9 mouse cellular contexts compared by ENCODE assay signal in genomic region chr7:127574115-127574514, GRCm38 (mm10). TPM values are rescaled to one million over a fixed set of nuclear protein-coding genes. Genes with fewer than 3 reads are reported as not detected.
DNase-seq lines count a peak whose midpoint lies in the region; ATAC-seq and TF ChIP-seq lines count a peak whose summit lies in the region.
"Had no signal": no experiment of that assay in that cellular context is flagged by ENCODE, and none has a peak within 500 bp of the region (broad histone marks: within the 10 kb centered on the region; RNA-seq: fewer than 3 reads in every experiment).

No protein-coding gene starts in this region.

- H3K9ac ChIP-seq in heart, adult 2 months (ENCODE audit: low read depth, low read length), result no peak overlapping the region
- H3K9ac ChIP-seq in forebrain, embryonic 15.5 days (replicated peaks), result peak overlapping the region; percentile 90
- H3K9ac ChIP-seq in liver, embryonic 15.5 days, result peak overlapping the region; percentile 88

- H3K36me3 ChIP-seq in heart, adult 2 months (ENCODE audit: control insufficient read depth, insufficient read depth, low read length), result no peaks in the 10 kb centered on the region
- H3K36me3 ChIP-seq in C2C12 (ENCODE audit: control insufficient read depth, insufficient read depth), result peaks cover 5% of the 10 kb centered on the region
- H3K36me3 ChIP-seq in forebrain, embryonic 15.5 days, result peaks cover 17% of the 10 kb centered on the region
- H3K36me3 ChIP-seq in liver, embryonic 15.5 days (replicated peaks), result peaks cover 21% of the 10 kb centered on the region

- peak overlapping the region; percentile 93 for H3K4me2 ChIP-seq in forebrain, embryonic 15.5 days (replicated peaks)
- H3K4me2 ChIP-seq in liver, embryonic 15.5 days, result peak overlapping the region; percentile 92

- peak overlapping the region; percentile 80 for H3K27ac ChIP-seq in heart, adult 2 months
- peak overlapping the region; percentile 71; the same call in 1 of the 2 replicates for H3K27ac ChIP-seq in forebrain, embryonic 15.5 days (replicated peaks)
- H3K27ac ChIP-seq in liver, embryonic 15.5 days (replicated peaks), result 0 out of 2 replicates have a peak overlapping the region, but pooled peaks have one; percentile 38

- no peak for ATAC-seq in forebrain, embryonic 15.5 days (replicated peaks)
- no peak for ATAC-seq in liver, embryonic 15.5 days (ENCODE audit: insufficient read depth)
- no peak for ATAC-seq in inflammation-experienced regulatory T-cells, adult 6 months

- peaks cover 6% of the 10 kb centered on the region for H3K4me1 ChIP-seq in heart, adult 2 months (ENCODE audit: control insufficient read depth, insufficient read depth, low read length)
- H3K4me1 ChIP-seq in forebrain, embryonic 15.5 days, result peaks cover 27% of the 10 kb centered on the region
- peaks cover 28% of the 10 kb centered on the region for H3K4me1 ChIP-seq in liver, embryonic 15.5 days (replicated peaks)

- no peaks in the 10 kb centered on the region for H3K9me3 ChIP-seq in forebrain, embryonic 15.5 days
- no peaks in the 10 kb centered on the region for H3K9me3 ChIP-seq in liver, embryonic 15.5 days (replicated peaks)

- no peak for TF ChIP-seq CTCF in heart, adult 2 months (IDR thresholded peaks at IDR 0.05)
- TF ChIP-seq CTCF in C2C12 (IDR thresholded peaks at IDR 0.05; ENCODE audit: control insufficient read depth, insufficient read depth, insufficient read length), result no peak

- WGBS in heart, adult 2 months, result 16% methylated on average over 7 of the region's 7 CpGs
- WGBS in forebrain, embryonic 15.5 days, result 23% methylated on average over 7 of the region's 7 CpGs
- 11% methylated on average over 7 of the region's 7 CpGs for WGBS in liver, embryonic 15.5 days (ENCODE audit: insufficient replicate concordance)

- H3K79me3 ChIP-seq in C2C12 (ENCODE audit: low read depth), result peaks cover 6% of the 10 kb centered on the region

- H3K79me2 ChIP-seq in heart, adult 2 months (replicated peaks; ENCODE audit: control insufficient read depth, insufficient read depth, low read length), result no peaks in the 10 kb centered on the region
- peaks cover 19% of the 10 kb centered on the region for H3K79me2 ChIP-seq in C2C12 (ENCODE audit: control insufficient read depth, insufficient read depth)

- H3ac ChIP-seq in C2C12 (ENCODE audit: control insufficient read depth, insufficient read length, low read depth), result peak overlapping the region; percentile 18

- intact Hi-C loops in heart, adult 2 months (cut with DNase I), result no loop called here

- no peaks in the 10 kb centered on the region for H3K27me3 ChIP-seq in heart, adult 2 months (ENCODE audit: control insufficient read depth, insufficient read depth, low read length)
- H3K27me3 ChIP-seq in C2C12 (ENCODE audit: control insufficient read depth, insufficient read depth, insufficient read length), result no peaks in the 10 kb centered on the region
- no peaks in the 10 kb centered on the region for H3K27me3 ChIP-seq in forebrain, embryonic 15.5 days
- no peaks in the 10 kb centered on the region for H3K27me3 ChIP-seq in liver, embryonic 15.5 days

- peak overlapping the region; percentile 59 for H3K4me3 ChIP-seq in heart, adult 2 months
- peak overlapping the region; percentile 40 for H3K4me3 ChIP-seq in C2C12 (ENCODE audit: insufficient read depth, poor library complexity, severe bottlenecking)
- H3K4me3 ChIP-seq in forebrain, embryonic 15.5 days, result peak overlapping the region; percentile 74
- peak overlapping the region; percentile 86 for H3K4me3 ChIP-seq in liver, embryonic 15.5 days (replicated peaks)

- no peak for TF ChIP-seq EP300 in heart, adult 2 months (IDR thresholded peaks at IDR 0.05; ENCODE audit: insufficient read depth, low read depth, low read length)

- TF ChIP-seq POLR2A in heart, adult 2 months (IDR thresholded peaks at IDR 0.05; ENCODE audit: insufficient read depth, low read depth, low read length), result no peak

- DNase-seq in heart, adult 2 months, result no peak
- DNase-seq in heart, postnatal 4 days, result no peak
- no peak for DNase-seq in embryo, embryonic 9.5 days (ENCODE audit: extremely low spot score)
- DNase-seq in spleen, postnatal 36 days (ENCODE audit: low spot score in 2 of 2), result no peak
- DNase-seq: gastrocnemius, postnatal 10 days had no signal

TF ChIP-seq in C2C12, 6 proteins besides CTCF, POLR2A, EP300 and RAD21:
- no peak for TF ChIP-seq MYOD1 (IDR thresholded peaks at IDR 0.05; ENCODE audit: control insufficient read depth, insufficient read length, low read depth)
- no peak for TF ChIP-seq CEBPB (IDR thresholded peaks at IDR 0.05; ENCODE audit: low read depth)
- no peak for TF ChIP-seq USF1 (IDR thresholded peaks at IDR 0.05; ENCODE audit: low read depth)
- TF ChIP-seq MYOG (IDR thresholded peaks at IDR 0.05; ENCODE audit: control insufficient read depth, extremely low read depth, insufficient read length), result no peak
- no peak for TF ChIP-seq MAX (IDR thresholded peaks at IDR 0.05)
- no peak for TF ChIP-seq FOSL1 (IDR thresholded peaks at IDR 0.05; ENCODE audit: insufficient read depth, low read length, poor library complexity, severe bottlenecking)

RNA-seq across cellular contexts. Expression of gene Phkg2, which starts 1.0 kb away (rescaled TPM):
- 10 to 100 TPM; 13.9 to 17.5 TPM for total RNA-seq in heart, adult 2 months (2021)
- 30.1 and 40.1 TPM in 2 replicates for polyA plus RNA-seq in heart, adult 2 months (2012; rRNA removed)
- 10 to 100 TPM; 18.1 to 19.4 TPM for total RNA-seq in heart, postnatal 4 days (2021)
- polyA plus RNA-seq in C2C12 (2012; fragmentation: generic; extraction: Trizol), result 21.1 TPM
- polyA plus RNA-seq in forebrain, embryonic 15.5 days (2015; fragmentation: Nextera tagmentation; extraction: Ambion mirVana), result 59.7 and 62.3 TPM in 2 replicates
- 20.0 and 24.6 TPM in 2 replicates for polyA plus RNA-seq in liver, embryonic 15.5 days (2015; fragmentation: Nextera tagmentation; extraction: Ambion mirVana)
- polyA plus RNA-seq in inflammation-experienced regulatory T-cells, adult 6 months (2017; shearing (Covaris generic)), result 100 to 1,000 TPM in 1 of 3 experiments, 10 to 100 TPM in 2; 75.0 to 116 (median 93.2) TPM

RNA-seq across cellular contexts. Expression of gene Tmem265, which starts 12.9 kb away (rescaled TPM):
- total RNA-seq in heart, adult 2 months (2021), result not detected
- polyA plus RNA-seq in heart, adult 2 months (2012; rRNA removed), result not detected in 2 replicates
- under 1 TPM in 1 of 2 experiments, not detected in 1; 0.45 TPM for total RNA-seq in heart, postnatal 4 days (2021)
- not detected for polyA plus RNA-seq in C2C12 (2012; fragmentation: generic; extraction: Trizol)
- polyA plus RNA-seq in forebrain, embryonic 15.5 days (2015; fragmentation: Nextera tagmentation; extraction: Ambion mirVana), result 3.7 and 5.3 TPM in 2 replicates
- 2.6 and 2.7 TPM in 2 replicates for polyA plus RNA-seq in liver, embryonic 15.5 days (2015; fragmentation: Nextera tagmentation; extraction: Ambion mirVana)
- polyA plus RNA-seq in inflammation-experienced regulatory T-cells, adult 6 months (2017; shearing (Covaris generic)), result 10 to 100 TPM; 30.0 to 46.0 (median 34.3) TPM
- total RNA-seq: gastrocnemius, postnatal 10 days had no signal

RNA-seq across cellular contexts. Expression of gene Ccdc189, which starts 14.3 kb away (rescaled TPM):
- total RNA-seq in heart, adult 2 months (2021), result 10 to 100 TPM; 10.4 to 11.7 TPM
- 10.6 and 11.4 TPM in 2 replicates for polyA plus RNA-seq in heart, adult 2 months (2012; rRNA removed)
- 1 to 10 TPM; 6.5 to 9.2 TPM for total RNA-seq in heart, postnatal 4 days (2021)
- 4.2 TPM for polyA plus RNA-seq in C2C12 (2012; fragmentation: generic; extraction: Trizol)
- polyA plus RNA-seq in forebrain, embryonic 15.5 days (2015; fragmentation: Nextera tagmentation; extraction: Ambion mirVana), result 11.8 TPM in 2 replicates
- polyA plus RNA-seq in liver, embryonic 15.5 days (2015; fragmentation: Nextera tagmentation; extraction: Ambion mirVana), result 6.4 and 8.3 TPM in 2 replicates
- 1 to 10 TPM in 1 of 3 experiments, under 1 TPM in 2; 0.21 to 1.3 (median 0.72) TPM for polyA plus RNA-seq in inflammation-experienced regulatory T-cells, adult 6 months (2017; shearing (Covaris generic))

RNA-seq across cellular contexts. Expression of gene Rnf40, which starts 14.5 kb away (rescaled TPM):
- 10 to 100 TPM; 41.0 to 44.8 TPM for total RNA-seq in heart, adult 2 months (2021)
- polyA plus RNA-seq in heart, adult 2 months (2012; rRNA removed), result 18.2 and 27.3 TPM in 2 replicates
- 10 to 100 TPM; 47.8 to 49.7 TPM for total RNA-seq in heart, postnatal 4 days (2021)
- 29.7 TPM for polyA plus RNA-seq in C2C12 (2012; fragmentation: generic; extraction: Trizol)
- 51.1 and 52.4 TPM in 2 replicates for polyA plus RNA-seq in forebrain, embryonic 15.5 days (2015; fragmentation: Nextera tagmentation; extraction: Ambion mirVana)
- polyA plus RNA-seq in liver, embryonic 15.5 days (2015; fragmentation: Nextera tagmentation; extraction: Ambion mirVana), result 18.3 and 19.5 TPM in 2 replicates
- 10 to 100 TPM; 24.0 to 30.6 (median 29.7) TPM for polyA plus RNA-seq in inflammation-experienced regulatory T-cells, adult 6 months (2017; shearing (Covaris generic))

RNA-seq across cellular contexts. Expression of gene Zfp629, which starts 41.5 kb away (rescaled TPM):
- 10 to 100 TPM; 17.7 to 24.9 TPM for total RNA-seq in heart, adult 2 months (2021)
- polyA plus RNA-seq in heart, adult 2 months (2012; rRNA removed), result 12.5 and 20.9 TPM in 2 replicates
- 10 to 100 TPM; 31.8 to 38.0 TPM for total RNA-seq in heart, postnatal 4 days (2021)
- 5.2 TPM for polyA plus RNA-seq in C2C12 (2012; fragmentation: generic; extraction: Trizol)
- 18.7 and 18.9 TPM in 2 replicates for polyA plus RNA-seq in forebrain, embryonic 15.5 days (2015; fragmentation: Nextera tagmentation; extraction: Ambion mirVana)
- polyA plus RNA-seq in liver, embryonic 15.5 days (2015; fragmentation: Nextera tagmentation; extraction: Ambion mirVana), result 1.2 and 1.6 TPM in 2 replicates
- polyA plus RNA-seq in inflammation-experienced regulatory T-cells, adult 6 months (2017; shearing (Covaris generic)), result under 1 TPM in 2 of 3 experiments, not detected in 1; 0.74 to 0.92 TPM
